Mouse (Mus musculus) kidney, adult 2 months (tissue): Measurements from ENCODE around the gene Sdhc. TPM values are rescaled to one million over a fixed set of nuclear protein-coding genes. Genes with fewer than 3 reads are reported as not detected.

Source experiments
- DNase-seq: peaks from one replicate; pipeline ENCODE4 v3.0.0; 2021
- H3K27ac ChIP-seq: fragments of 200-500 bp; 2 replicates; pipeline ENCODE4 v1.5.1; 2012; ENCODE audit warnings: low read depth, low read length, control low read depth, inconsistent platforms; ENCODE audit not compliant: insufficient read depth
- H3K27me3 ChIP-seq: fragments of 200-500 bp; replicated peaks from 2 replicates; pipeline ENCODE4 v1.6.1; 2012; ENCODE audit warnings: mild to moderate bottlenecking, moderate library complexity, low read length, inconsistent platforms; ENCODE audit not compliant: control insufficient read depth, insufficient read depth
- H3K36me3 ChIP-seq: fragments of 200-500 bp; 2 replicates; pipeline ENCODE4 v1.6.1; 2012; ENCODE audit warnings: mild to moderate bottlenecking, moderate library complexity, low read length, inconsistent platforms; ENCODE audit not compliant: control insufficient read depth, insufficient read depth
- H3K4me1 ChIP-seq: fragments of 200-500 bp; 2 replicates; pipeline ENCODE4 v1.6.1; 2011; ENCODE audit warnings: low read length; ENCODE audit not compliant: control insufficient read depth, insufficient read depth
- H3K4me3 ChIP-seq: fragments of 200-500 bp; 2 replicates; pipeline ENCODE4 v1.5.1; 2011; ENCODE audit warnings: mild to moderate bottlenecking, low read depth, low read length, control low read depth; ENCODE audit not compliant: insufficient read depth
- CTCF ChIP-seq: fragments of 200-500 bp; conservative IDR thresholded peaks from 2 replicates; pipeline ENCODE4 v1.5.1; 2011; ENCODE audit warnings: low read depth, mild to moderate bottlenecking, control low read depth, low read length, moderate library complexity, mixed read lengths; ENCODE audit not compliant: insufficient read depth, insufficient read length
- POLR2A ChIP-seq: fragments of 200-500 bp; IDR thresholded peaks from one replicate; pipeline ENCODE4 v1.6.1; 2011; ENCODE audit warnings: low read depth, low read length, control low read depth
- whole genome bisulfite sequencing: fragments of 180-500 bp; shearing (Covaris S2); methylation state at CpG from one replicate; pipeline ENCODE4 v1.1.7; 2018; 5-methylcytosine and 5-hydroxymethylcytosine counted together
- polyA plus RNA-seq: library from polyadenylated mRNA; depleted of rRNA; stranded (reverse); fragments of >200 nt; gene quantifications from 2 replicates; pipeline ENCODE4 v1.2.3, GENCODE M21; 2012

The Sdhc gene
- polyA plus RNA-seq, 1 experiment: 951 TPM

DNA sequence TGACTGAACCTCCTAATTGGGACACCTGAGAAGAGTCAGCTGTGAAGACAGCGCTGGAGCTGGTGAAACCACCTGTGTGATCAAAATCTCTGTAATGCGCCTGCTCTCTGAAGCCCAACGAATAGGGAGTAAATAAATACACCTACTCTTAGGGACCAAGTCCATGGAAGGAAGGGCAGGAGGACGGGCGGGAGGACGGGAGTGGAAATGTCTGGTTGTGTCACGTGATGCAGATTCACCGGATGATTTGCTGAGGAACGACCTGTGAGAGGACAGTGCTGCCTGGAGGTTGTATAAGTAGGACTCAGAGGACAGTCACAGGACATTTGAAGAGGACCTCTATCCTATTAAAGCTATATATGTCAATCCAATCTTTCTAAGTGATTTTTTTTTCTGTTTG is 40.8 kb downstream of the Sdhc start:
- Histone ChIP-seq H3K36me3 (no peaks in the 10 kb centered on the region), H3K4me1 (peaks cover 3% of the 10 kb centered on the region; the same call in 1 of the 2 replicates), H3K27me3 (no peaks in the 10 kb centered on the region), H3K27ac (no peak overlapping the region), H3K4me3 (no peak overlapping the region)
- TF ChIP-seq POLR2A (no peak), CTCF (no peak)
- peak; percentile 59 for DNase-seq
- WGBS: 55% methylated on average over 9 of the region's 9 CpGs

DNA sequence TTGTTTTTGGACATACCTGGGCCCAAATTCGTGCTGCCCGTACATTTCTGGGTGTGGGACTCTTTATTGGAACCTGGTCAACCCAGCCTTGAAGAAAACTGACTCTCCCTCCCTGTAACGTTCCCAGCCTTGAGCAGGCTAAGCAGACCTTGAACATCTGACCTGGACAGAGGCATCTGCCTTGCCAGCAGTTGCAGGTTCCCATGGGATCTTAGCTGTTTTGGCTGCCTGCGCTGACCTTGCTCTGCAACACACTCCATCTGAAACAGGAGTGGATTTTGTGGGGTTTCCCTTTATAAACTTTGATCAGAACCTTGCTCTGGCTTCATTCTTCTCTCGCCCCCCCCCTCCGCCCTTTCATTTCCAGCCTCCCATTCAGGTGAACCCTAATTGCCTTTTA is 45.2 kb downstream of the Sdhc start:
- Histone ChIP-seq H3K4me3 (no peak overlapping the region), H3K36me3 (no peaks in the 10 kb centered on the region), H3K4me1 (0 out of 2 replicates have a peak, but pooled peaks cover 6% of the 10 kb centered on the region), H3K27ac (no peak overlapping the region), H3K27me3 (no peaks in the 10 kb centered on the region)
- 76% methylated on average over 6 of the region's 6 CpGs for WGBS
- DNase-seq: no peak
- TF ChIP-seq POLR2A (no peak), CTCF (no peak)

DNA sequence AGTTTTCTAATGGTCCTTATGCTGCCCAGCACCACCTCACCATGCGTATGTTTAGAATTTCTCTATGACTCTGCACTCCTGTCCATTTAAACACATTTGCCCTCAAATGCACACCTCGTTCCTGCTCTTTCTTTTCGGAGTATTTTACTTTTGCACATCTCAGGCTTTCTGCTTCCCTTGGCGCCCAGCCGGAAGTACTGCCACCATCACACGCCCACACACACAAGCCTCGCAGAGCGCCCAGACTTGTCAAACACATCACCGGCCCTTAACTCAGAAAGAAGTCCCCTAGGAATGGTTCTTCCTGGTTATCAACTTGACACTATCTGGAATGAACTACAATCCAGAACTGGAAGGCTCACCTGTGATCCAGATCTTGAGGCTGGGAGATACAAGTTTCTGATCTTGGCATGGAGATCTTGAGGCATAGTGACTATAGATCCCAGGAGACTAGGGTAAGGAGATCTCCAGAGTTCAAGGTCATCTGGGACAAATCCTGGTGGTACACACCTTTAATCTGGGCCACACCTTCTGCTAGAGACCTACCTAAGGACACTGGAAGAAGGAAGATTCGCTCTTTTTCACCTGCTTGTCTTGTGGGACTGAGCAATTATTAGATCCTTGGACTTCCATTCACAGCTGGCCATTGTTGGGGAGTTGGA is 47.1 kb downstream of the Sdhc start:
- Histone ChIP-seq H3K4me1 (0 out of 2 replicates have a peak, but pooled peaks cover 6% of the 10 kb centered on the region), H3K27me3 (no peaks in the 10 kb centered on the region; the same call in 1 of the 2 replicates), H3K4me3 (no peak overlapping the region), H3K27ac (no peak overlapping the region), H3K36me3 (no peaks in the 10 kb centered on the region)
- TF ChIP-seq CTCF: no peak
- WGBS: 47% methylated on average over 10 of the region's 10 CpGs
- no peak for DNase-seq

DNA sequence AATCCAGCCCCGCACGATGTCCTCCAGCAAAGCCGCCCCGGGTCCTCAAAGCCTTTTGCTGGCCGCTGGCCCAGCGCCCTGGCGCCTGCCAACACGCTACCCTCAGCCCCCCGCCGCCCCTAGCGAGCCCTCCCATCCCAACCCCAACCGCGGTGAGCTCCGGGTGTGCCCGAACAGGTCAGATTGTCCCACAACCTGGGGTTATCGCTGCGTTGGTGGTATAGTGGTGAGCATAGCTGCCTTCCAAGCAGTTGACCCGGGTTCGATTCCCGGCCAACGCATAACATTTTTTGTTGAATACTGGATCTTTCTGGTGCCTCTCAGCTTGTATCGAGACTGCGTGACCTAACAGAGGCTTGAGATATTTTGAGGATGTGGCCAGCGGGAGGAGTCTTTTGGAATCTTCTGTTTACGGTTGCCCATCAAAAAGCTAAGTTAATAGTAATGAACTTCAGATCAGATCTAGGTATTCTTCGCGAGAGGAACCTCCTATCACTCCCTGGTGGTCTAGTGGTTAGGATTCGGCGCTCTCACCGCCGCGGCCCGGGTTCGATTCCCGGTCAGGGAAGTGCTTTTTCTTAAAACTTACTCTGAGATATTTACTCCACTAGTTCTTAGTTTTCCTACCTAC is 47.7 kb downstream of the Sdhc start:
- TF ChIP-seq CTCF (no peak), POLR2A (no peak)
- peak; percentile 92 for DNase-seq
- Histone ChIP-seq H3K27ac (no peak overlapping the region), H3K4me3 (peak overlapping the region; percentile 76), H3K4me1 (0 out of 2 replicates have a peak, but pooled peaks cover 6% of the 10 kb centered on the region), H3K36me3 (no peaks in the 10 kb centered on the region), H3K27me3 (no peaks in the 10 kb centered on the region; the same call in 1 of the 2 replicates)
- WGBS: 3% methylated on average over 35 of the region's 35 CpGs

DNA sequence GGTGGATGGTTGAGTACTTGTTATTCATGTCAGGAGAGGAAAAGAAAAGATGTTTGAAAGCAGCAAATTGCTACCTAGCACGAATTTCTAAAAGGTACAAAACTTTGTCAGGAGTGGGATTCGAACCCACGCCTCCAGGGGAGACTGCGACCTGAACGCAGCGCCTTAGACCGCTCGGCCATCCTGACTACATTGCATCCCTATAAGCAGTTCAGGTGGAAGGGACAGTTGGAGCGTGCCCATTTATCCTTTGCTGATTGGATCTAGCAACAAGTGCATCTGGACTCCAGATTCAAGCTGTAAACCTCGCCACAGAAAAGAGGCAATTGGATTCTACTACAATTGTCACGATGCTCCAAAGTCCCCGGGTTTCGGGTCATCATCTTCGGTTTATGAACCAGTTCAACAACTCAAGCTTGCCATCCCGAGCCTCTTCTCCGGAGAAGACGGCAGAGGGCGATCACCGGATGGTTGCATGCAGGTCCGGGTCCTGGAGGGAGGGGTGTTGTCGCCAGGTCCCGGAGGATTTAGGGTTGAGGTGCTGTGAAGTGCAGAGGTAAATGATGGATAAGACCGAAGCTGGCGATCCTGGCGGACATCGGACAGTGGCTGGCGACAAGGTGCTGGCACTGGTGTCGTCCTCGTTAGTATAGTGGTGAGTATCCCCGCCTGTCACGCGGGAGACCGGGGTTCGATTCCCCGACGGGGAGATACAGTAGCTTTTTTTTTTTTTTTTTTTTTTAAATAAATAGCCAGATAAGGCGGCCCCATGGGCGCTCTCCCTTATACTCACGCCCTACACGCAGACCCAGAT is 48.5 kb downstream of the Sdhc start:
- 0 out of 2 replicates have a peak, but pooled peaks have one; percentile 16 for TF ChIP-seq CTCF
- no peak for TF ChIP-seq POLR2A
- no peaks in the 10 kb centered on the region; the same call in 1 of the 2 replicates for H3K27me3 ChIP-seq
- no peaks in the 10 kb centered on the region for H3K36me3 ChIP-seq
- 5% methylated on average over 40 of the region's 40 CpGs for WGBS
- H3K27ac ChIP-seq: no peak overlapping the region
- H3K4me3 ChIP-seq: peak overlapping the region; percentile 76
- DNase-seq: peak; percentile 90
- 0 out of 2 replicates have a peak, but pooled peaks cover 6% of the 10 kb centered on the region for H3K4me1 ChIP-seq

DNA sequence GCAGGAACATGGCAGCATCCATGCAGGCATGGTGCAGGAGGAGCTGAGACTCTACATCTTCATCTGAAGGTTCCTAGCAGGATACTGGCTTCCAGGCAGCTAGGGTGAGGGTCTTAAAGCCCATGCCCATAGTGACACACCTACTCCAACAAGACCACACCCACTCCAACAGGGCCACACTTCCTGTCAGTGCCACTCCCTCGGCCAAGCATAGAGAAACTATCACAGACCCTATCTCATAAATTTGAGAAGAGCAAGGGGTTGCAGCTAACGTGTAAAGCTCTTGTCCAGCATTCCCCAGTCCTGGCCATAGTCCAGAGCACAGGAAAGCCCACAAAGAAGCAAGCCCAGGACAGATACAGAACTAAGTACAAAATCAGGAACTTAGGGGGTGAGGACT is 49.4 kb downstream of the Sdhc start:
- no peak for TF ChIP-seq CTCF
- no peak for TF ChIP-seq POLR2A
- no peak overlapping the region for H3K27ac ChIP-seq
- no peaks in the 10 kb centered on the region; the same call in 1 of the 2 replicates for H3K27me3 ChIP-seq
- WGBS: 61% methylated on average over 2 of the region's 2 CpGs
- no peaks in the 10 kb centered on the region for H3K36me3 ChIP-seq
- no peak overlapping the region for H3K4me3 ChIP-seq
- peaks cover 6% of the 10 kb centered on the region; the same call in 1 of the 2 replicates for H3K4me1 ChIP-seq
- DNase-seq: no peak
